Mouse (Mus musculus) gastrocnemius, postnatal 14 days (tissue): ENCODE measurements around the gene Tbl1x. TPM values are rescaled to one million over a fixed set of nuclear protein-coding genes. Genes with fewer than 3 reads are reported as not detected.
"Not testable (repeated sequence)": the region's sequence is repeated elsewhere in the genome, so short reads cannot be mapped to it uniquely, and the experiment has no call there.

Source experiments
- DNase-seq: peaks from one replicate; pipeline ENCODE4 v3.0.0; 2021; ENCODE audit warnings: mixed read lengths
- intact Hi-C: fragments of 180-260 bp; cut with DNase I; formaldehyde crosslinking; loops from one replicate; pipeline ENCODE4 v1.15.1; 2025; ENCODE audit warnings: low total_unique reads
- total RNA-seq, 2 experiments: library from RNA; stranded (reverse); gene quantifications; 2 replicates each; pipeline ENCODE4 v1.2.3; 2021

The Tbl1x gene
- total RNA-seq, 2 experiments from 2014 or later, result 14.0 to 16.1 TPM

DNA sequence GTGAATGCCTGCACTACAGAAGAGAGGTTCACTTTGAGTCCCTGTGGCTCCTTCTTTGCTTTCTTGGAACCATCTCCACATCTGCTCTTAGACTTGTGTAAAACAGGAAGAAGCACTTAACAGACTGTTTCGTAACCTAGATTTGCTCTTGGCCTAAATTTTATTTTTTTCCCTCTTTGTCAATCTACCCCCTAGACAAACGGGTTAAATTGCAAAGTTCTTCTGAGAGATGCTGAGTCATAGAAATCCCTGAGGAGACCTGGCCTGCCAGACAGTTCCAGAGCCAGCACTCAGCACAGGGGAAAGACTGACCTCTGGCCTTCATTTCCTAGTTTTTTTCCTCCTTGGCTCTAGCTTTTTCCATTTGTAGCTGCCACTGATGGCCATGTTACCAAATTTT is 23.1 kb downstream of the Tbl1x start:
- intact Hi-C loops, result no loop called here
- peak; percentile 35 for DNase-seq

DNA sequence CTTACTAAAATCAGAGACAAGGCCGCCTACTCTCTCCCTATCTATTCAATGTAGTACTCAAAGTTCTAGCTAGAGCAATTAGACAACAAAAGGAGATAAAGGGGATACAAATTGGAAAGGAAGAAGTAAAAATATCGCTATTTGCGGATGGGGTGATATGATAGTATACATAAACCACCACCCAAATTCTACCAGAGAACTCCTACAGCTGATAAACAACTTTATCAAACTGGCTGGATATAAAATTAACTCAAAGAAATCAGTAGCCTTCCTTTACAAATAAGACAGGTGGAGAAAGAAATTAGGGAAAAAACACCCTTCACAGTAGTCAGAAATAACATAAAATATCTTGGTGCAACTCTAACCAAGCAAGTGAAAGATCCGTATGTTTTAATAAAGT is 29.0 kb downstream of the Tbl1x start:
- intact Hi-C loops, DNase-seq: not testable (repeated sequence)

DNA sequence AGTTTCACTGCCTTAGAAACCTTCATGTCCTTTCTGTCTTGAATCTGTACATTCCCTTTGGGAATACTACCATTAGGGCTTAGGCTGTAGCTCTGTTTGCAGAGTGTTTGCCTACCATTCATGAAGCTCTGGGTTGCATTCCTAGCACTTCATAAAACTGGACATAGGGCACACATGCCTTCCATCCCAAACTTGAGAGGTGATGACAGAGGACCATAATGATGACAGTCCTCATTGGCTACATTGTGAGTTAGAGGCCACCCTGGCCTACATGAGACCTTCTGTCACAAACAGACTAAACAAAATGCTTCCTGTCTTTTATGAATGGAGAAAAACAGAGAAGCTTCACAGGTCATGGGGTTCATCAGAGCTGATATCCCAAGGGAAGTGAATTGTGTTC is 33.2 kb downstream of the Tbl1x start:
- DNase-seq, result no peak
- intact Hi-C loops, result no loop called here

DNA sequence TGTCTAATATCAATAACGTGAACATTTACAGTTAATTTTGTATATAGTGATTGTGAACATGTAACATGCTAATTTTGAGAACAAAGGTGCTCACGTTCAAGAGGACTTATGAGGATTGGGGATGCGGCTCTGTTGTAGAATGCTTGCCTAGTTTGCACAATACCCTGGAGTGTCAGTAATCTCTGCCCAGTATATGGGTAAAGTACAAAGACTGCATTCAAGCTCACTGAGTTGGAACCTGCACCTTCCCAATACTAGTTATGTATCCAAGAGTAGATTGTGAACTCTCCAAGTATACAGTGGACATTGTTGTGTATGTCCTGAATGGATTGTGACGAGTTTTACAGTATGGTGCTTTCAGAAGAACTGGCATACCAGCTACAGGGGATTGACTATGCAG is 33.7 kb downstream of the Tbl1x start:
- DNase-seq, result no peak
- intact Hi-C loops, result no loop called here

DNA sequence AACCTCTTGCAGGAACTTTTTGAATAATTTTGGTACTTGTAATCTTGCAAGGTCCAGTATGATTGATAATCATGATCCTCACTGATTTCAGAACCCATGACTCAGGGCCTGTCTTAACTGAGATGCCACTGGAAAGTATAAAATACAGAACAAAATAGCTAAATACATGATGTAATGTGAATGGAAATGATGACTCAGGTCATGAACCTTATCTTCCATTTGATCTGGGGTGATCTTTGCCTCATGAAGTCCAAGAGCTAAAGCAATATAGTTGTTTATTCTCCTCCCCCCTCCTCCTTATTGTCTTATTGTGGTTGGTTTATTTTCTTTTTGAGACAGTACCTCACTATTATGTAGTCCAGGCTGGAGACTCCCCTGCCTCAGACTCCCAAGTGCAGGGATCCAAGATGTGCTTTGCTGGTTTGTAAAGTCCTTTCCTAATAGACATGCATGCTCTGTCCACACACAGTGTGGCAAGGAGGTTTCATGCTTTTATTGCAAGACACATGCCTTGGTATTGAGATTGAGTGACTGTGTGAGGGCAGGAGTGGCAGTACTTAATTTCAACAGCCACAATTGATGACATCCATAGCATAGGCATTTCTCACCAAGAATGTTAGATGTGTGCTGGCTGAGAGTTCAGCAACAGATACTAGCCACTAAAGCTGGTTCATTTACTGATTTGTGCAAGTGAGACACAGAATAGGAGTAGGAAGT is 34.7 kb downstream of the Tbl1x start:
- intact Hi-C loops, result no loop called here
- DNase-seq, result no peak

DNA sequence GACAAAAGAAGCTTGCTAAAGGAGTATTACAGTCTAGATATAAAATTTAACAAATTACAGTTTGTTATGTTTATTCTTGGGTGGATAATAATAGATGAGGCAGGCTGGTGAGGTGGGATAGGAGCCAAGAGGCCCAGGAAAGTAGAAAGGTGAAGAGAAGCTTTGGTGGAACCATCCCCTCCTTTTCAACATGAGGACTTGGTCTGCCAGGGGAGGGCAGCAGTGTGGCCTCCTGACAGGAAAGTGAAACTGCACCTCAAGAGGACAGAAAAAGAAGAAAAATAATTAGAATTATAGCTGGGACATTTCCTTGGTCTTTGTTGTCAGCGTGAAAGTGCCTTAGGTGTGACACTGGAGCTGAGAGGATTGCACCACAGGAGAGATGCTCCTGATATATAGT is 35.6 kb downstream of the Tbl1x start:
- DNase-seq, result no peak
- intact Hi-C loops, result no loop called here

DNA sequence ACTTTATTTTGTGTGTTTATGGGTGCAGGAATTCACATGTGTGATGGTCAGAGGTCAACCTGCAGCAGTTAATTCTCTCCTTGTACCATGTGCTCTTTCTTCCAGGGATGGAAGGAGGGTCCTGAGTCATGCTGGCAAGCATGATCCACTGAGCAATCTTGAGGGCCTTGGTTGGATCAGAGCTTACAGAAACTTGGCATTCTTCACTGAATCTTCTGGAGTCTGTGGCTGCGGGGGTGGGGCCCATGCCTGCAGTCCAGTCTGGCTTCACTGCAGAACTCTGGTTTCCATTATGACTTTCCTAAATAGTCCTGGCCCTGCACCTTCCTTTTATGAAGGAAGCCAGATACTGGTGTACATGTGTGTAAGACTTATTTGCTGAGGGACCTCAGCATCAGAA is 38.1 kb downstream of the Tbl1x start:
- intact Hi-C loops, result no loop called here
- peak; percentile 39 for DNase-seq

DNA sequence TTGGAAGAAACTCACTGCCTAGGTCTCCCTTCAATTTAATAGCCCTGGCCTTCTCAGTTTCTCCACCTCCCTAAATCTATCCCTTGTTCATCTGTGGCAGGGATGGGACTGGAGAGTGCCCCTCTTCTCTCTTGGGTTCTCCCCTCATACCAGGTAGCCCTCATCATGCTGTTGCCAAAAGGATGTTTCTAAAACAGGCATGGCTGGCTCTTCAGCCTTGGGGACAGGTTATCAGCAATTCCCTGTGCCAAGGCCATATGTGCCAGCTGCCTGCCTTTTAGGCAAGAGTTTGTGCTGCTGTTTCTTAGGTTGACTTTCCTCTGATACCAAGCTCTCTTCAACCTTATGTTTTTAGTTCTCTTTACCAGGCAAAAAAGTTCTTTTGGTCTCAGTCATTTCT is 39.6 kb downstream of the Tbl1x start:
- no peak for DNase-seq
- intact Hi-C loops, result no loop called here

DNA sequence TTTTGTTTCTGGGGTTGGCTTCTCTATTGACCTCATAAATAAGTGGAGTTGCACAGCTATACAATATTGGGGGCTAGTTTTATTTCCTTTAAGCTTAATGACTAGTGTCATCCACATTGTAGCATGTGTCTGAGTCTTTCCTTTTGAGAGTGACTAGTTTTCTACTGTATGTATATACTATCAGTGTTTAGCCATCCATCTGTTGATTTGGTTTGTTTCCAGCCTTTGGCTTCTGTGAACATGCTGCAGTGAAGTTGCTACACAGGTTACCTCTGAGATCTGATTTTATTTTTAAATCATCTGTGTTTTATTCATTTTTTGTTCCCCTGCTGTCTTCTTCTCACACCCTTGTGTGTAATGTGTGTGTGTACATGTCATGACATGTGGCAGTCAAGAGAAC is 40.5 kb downstream of the Tbl1x start:
- intact Hi-C loops, result no loop called here
- no peak for DNase-seq

DNA sequence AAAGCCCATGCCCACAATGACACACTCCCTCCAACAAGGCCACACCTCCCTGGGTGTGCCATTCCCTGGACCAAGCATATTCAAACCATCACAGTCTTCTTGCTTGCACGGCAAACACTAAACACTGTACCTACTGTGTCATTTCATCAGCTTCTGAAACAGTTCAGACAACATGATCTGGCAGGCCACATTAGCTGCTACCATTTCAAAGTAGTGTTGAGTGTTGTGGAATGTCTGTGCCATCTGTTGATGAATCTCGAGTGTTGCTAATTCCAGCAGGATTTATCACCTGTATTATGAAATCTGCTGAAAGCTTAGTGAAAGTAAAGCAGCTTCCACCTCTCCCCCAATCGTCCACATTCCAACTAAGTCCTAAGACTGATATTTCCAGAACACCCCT is 41.3 kb downstream of the Tbl1x start:
- DNase-seq, result no peak
- intact Hi-C loops, result no loop called here

DNA sequence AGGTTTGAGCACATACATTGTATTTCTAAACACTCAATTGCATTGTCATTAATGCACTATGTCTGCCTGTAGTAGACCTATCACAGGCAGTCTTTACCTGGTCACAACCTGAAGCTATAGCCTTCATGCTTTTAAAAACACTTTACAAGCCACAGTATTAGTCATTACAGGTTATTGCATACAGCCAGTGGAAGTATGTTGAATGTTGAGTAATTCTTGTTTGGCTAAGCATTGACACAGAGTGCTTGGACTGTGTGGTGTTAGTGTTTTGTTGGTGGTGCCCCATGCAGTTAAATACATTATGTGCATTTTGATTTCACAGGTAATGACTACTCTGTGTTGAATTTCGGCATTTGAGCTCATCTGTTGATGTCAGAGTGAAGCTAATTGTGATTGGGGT is 45.2 kb downstream of the Tbl1x start:
- DNase-seq, result no peak
- intact Hi-C loops, result no loop called here

DNA sequence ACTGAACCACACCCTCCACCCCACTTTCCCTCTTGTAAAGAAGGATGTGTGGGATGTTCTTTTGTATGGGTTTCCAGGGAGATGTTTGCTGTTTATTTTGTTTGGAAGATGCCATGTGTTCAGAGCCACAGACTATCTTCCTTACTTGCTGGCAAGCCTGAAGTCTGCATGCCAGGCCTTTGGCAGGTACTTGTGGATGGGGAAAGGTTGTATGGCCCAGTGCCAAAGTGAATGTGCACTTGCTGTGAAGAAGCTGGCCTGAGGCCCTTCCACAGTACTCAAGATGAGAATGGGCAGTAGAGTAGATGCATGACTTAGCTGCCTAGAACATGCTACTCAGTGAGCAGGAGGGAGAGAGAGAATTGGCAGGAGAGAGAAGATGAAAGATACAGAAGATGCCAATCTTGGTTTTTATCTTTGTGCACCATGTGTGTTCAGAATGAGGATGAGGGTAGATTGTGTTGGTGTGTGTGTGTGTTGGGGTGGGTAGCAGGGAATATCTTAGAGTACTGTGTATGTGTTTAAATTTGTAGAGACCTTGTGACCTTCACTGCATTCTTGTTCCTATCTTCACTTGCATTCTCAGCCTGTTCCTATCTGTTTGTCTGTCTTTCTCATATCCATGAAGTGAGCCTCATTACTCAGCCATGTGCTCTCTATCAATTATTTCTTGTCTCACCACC is 48.5 kb downstream of the Tbl1x start:
- intact Hi-C loops, result no loop called here
- peak; percentile 10 for DNase-seq

DNA sequence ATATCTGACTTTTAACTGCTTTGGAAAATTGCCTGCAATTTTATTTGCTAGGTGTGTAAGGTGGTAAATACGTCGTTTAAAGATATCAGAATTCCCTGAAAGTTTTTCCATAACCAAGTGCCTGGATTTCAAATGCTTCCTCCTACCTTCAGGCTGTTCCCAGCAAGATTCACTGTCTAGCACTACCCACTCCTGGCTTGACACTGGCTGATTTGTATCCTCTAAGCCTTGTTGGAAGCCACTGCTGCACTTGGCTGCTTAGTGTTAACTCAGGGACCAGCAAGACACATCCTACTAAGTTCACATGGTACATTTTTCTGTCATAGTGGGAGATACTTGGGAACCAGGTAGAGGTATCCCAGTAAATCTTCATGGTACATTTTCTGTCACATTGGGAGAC is 52.8 kb downstream of the Tbl1x start:
- intact Hi-C loops, result no loop called here

DNA sequence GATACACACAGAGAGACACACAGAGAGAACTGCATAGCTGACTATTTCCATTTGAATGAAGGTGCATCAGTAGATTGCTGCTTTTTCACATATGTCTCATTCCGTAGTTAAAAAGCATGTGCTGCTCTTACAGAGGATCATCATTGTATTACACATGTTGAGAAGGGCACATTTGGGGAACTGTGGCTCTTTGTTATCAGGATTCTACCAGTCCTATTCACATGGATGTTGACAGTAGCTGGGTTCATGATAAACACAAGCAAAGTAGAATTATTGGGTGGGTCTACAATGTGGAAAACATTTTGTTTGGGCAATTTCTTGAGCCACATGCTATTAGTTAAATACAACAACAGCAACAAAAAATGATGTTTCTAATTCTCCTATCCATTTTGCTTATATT is 55.9 kb downstream of the Tbl1x start:
- no peak for DNase-seq
- intact Hi-C loops, result no loop called here

More for the DNA sequence above, 52.8 kb downstream of the Tbl1x start:
- no peak for DNase-seq

DNA sequence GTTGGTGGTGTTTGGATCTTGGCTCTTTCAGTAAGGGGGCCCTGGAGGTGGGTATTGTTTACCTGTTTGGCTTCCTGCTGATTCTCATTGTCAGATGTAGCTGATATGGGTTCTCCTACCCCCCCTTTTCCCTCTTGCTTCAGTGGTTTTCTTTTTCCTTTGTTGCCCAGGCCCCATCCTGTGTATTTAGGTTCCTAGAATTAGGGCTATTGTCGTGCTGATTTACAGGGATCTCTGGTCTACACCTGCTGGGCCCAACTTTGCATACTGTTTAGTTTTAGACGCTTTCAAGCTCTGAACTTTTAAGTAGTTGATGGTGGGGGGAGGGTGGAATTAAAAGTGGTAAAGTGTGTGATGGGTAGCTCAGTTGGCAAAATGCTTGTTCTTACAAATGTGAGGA is 57.2 kb downstream of the Tbl1x start:
- no peak for DNase-seq
- intact Hi-C loops, result no loop called here

DNA sequence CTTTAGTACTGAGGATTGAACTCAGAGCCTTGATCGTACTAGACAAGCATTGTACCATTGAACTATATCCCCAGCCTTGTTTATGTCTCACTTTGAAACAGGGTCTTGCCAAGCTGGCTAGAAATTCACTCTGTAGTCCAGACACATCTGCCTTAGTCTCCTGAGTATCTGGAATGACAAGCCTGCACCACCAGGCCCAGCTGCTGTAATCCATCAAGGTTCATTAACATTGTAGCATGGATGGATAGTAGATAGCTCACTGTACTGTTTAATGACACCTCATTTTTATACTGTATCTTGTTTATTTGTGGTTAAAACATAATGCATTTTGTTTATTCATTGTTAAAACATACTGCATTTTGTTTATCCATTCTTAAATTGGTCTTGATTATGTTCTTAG is 62.9 kb downstream of the Tbl1x start:
- DNase-seq, result no peak
- intact Hi-C loops, result no loop called here

DNA sequence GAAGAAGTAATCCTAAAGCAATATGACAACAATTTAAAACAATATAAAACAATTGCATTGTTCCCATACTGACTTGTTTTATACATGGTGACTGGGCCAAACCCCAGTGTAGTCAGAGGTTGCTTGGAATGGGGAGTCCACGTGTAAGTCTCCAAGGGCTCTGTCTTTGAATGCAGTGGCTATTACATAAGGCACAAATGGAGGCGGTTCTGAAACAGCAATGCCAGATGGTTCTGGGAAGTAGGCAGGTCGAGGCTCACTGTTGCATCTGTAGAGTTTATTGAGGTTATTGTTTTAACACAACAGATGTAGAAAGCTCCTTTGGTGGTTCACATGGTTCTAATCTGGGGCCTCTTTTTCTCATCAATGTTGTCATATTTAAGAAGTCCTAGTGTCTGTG is 66.3 kb downstream of the Tbl1x start:
- DNase-seq, result no peak
- intact Hi-C loops, result no loop called here

DNA sequence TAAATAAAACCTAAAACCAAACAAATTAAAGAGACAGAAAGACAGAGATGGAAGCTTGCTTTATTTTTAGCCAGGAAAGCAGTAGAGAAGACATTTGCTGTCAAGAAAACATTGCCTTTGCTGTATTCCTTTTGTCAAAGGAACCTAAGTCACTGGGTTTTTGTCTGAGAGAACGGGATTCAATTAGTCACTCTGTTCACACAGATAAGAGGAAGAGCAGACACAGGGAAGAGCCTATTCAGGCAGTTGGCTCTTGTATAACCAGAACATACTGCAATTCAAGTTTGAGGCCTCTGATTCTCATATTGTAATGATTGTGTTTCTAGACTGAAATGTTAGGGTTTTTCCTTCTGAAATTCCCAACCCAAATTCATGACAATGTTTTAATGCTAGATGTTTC is 67.4 kb downstream of the Tbl1x start:
- DNase-seq, result no peak
- intact Hi-C loops, result no loop called here

DNA sequence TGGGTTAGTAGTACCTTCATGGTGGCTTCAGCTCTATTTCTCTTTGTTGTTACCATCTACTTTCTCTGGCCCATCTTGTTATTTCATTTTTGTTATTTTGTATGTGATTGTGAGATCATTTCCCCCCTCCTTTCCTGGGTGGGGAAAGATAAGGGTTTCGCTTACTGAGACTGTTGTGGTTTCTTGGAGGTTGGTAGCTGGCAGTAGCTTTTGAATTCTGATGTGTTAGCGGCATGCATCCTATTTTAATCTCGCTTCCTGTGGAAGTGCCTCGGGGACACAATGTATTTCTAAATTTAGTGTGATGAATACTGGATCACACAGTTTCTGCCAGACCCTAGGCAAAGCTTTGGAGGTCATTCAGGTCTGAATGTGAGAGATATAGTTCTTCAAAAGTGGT is 69.2 kb downstream of the Tbl1x start:
- DNase-seq, result no peak
- intact Hi-C loops, result no loop called here

DNA sequence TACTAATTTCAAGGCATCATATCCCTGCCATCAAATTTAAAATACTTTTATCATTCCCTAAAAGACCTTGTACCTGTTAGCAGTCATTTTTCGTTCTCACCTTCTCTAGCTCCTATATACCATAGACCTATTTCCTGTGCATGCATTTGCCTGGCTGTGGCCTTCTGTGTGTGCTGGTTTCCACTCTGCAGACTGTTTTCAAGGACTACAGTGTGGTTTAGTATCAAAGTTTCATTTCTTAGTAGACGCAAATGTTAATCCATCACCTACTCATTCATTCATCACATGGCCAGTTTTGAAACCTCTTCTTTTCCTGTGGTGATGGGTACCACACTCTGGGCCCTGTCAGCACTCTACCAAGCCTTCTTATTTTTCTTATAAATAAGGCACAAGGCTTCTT is 75.2 kb downstream of the Tbl1x start:
- DNase-seq, result no peak
- intact Hi-C loops, result no loop called here

DNA sequence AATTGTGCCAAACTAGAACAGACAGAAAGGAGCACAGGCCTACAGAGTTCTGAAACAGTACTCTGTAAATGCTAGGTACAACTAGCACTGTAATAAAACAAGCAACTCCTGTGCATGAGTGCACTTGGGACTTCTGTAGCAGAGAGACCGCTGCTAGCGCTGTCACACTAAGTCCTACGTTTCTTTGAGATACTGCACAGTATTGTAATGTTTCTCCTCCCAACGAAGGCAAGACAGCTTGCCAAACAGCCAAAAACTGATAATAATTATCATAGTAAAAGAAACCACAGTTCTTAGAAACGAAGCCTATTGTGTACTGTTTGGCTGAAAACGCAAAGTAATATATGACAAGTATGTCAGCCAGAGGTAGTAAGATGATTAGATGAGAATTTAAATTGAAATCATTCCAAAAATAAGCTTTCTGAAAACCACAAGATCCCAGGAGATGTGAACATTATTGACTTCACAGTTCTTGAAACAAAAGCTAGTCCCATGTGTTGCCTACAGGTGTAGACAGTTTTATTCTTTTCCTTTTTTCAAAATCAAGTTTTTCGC is 83.9 kb downstream of the Tbl1x start:
- DNase-seq, result no peak
- intact Hi-C loops, result no loop called here
